Mouse (Mus musculus) right cerebral cortex, adult 18-20 months (tissue): ENCODE data around the gene Blcap.

Experiments
- DNase-seq: peaks from one replicate; pipeline ENCODE4 v3.0.0; 2022; ENCODE audit warnings: mixed read lengths

The Blcap gene

DNA sequence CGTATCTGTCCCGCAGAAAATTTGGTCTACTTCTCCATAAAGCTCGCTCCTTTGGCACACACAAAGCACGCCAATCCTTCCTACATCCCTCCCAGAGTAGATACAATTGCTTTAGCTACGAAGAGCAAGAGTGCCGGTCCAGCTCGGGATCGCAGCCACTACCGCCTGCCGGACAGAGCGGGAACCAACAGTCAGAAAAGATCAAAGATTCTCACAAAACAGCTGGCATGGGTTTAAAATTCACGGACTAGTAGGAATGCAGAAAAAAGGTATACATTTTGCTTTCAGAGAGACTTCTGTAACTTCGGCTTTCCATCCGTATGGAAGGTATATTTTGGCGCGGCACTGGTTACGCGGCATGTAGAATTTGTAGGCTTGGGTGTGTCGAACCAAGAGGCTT is 11.6 kb downstream of the Blcap start:
- no peak for DNase-seq

DNA sequence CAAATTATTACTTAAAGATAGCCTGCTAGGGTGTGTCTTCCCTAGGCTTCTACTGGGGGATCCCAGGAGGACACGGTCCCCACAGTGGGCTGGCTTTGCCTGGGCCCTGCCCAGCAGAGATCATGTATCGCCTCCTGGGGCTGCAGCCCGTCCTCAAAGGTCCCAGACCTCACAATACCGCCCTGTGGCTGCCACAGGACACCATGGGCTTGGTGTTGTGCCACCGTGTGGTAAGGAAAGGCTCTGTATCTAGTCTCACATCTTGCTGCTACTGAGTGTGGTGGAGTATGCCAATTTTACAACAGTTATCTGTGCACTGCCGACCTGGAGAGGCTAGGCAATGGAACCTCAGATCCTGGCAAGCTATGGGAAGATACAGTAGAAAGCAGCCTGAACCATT is 12.6 kb downstream of the Blcap start:
- DNase-seq = no peak

DNA sequence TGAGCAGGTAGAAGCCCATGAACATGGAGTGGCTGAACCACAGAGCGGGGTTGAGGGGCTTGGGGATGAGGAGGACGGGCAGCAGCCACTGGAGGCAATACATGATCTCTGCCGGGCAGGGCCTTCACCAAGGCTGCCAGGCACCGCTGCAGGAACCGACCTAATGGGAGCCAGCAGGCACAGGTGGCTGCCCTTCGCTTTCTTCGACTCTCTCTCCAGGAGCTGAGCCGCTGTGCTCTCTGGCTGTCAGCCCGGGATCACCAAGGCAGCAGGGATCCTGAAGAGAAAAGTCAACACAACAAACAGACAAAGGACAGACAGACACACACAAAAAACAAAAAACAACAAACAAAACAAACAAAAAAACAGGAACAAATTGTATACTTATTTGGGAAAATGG is 13.0 kb downstream of the Blcap start:
- DNase-seq = no peak

DNA sequence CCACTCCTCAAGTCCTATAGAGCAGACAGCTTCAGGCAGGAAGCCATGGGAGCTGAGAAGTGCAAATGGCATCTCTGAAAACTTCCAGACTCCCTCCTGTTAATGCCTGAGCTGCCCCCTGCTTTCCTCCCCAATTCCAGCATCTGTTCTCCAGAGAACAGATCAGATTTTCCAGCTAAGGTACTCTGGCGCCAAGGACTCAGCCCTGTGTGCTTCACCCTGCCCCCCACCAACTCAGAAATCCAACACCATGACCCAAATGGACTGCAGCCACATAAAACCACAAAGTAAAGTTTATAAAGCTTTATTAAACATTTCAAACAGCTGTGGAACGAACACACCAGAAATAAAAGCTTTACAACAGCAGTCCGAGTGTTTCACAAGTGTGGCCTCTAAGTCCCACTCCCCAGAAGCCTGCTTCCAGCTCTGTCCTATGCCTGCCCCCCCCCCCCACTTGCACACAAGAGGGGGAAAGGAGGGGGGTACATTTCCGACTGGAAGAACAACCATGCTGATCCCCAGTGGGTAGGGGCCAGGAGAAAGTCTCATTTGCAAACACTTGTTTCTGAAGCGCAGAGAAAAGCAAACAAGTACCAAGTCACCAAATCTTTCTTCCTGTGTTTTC is 14.9 kb downstream of the Blcap start:
- no peak for DNase-seq

DNA sequence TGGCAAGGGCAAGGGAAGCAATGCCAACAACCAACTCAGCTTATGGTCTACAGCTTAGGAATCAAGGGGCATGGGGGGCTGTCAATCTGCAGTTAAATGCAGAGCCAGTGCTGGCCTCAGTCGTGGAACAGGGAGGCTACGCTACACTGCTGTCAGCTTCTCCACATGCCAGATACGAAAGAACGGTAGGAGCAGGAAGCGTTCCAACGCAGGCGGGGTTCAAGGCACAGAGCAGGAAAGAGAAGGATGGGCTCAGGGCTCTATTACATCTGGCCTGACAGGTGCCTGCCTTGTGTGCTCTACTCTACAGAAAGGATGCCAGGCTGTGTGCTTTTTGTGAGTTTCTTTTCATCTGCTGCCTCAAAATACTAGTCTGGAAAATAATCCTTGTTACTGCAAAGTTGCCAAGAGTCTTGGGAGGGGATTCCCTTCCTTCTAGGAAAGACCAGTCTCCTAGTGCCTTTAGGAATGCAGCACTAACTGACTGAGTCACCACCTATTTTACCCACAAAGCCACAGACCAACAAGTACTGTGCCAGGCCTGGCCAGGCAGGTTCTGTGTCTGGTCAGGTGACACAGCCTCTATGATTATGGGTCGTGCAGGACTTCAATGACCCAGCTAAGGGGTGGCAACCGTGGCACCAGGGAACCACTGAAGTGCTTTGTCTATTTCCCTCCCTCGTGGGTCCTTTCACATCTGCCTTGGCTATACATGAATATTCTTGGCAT is 18.8 kb downstream of the Blcap start:
- no peak for DNase-seq

DNA sequence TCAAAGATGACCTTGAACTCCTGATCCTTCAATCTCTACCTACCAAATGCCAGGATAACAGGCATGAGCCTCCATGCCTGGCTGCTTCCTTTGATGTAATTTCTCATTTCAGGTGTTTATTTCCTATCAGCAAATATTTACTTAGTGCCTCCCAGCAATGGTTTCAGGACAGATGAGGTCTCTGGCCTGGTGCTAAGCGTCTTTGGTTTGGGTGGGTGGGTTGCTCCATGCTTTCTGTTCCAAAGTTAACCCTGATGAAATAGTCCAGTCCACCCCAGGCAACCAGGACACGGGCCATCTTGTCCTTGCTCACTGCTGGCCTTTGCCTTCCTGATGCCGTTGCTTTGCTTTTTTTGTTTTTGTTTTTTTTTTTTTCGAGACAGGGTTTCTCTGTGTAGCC is 20.8 kb downstream of the Blcap start:
- DNase-seq = no peak

DNA sequence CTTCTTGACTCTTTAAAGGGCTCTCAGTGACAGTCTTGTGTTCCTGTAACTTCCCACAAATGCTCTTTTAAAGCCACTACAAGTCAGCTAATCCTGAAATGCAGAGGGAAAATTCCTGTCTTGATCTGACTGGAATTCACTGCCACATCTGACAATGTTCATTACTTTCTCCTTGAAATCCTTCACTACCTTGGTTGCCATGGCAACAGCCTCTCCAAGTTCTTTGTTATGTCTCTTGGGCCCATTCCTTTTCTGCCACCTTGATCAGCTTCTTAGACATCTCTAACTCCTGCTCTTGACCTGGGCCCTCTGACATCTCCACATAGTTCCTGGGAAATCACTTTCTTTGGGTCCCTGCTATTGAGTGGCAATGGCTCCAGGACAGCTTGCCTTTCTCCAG is 24.4 kb downstream of the Blcap start:
- no peak for DNase-seq

DNA sequence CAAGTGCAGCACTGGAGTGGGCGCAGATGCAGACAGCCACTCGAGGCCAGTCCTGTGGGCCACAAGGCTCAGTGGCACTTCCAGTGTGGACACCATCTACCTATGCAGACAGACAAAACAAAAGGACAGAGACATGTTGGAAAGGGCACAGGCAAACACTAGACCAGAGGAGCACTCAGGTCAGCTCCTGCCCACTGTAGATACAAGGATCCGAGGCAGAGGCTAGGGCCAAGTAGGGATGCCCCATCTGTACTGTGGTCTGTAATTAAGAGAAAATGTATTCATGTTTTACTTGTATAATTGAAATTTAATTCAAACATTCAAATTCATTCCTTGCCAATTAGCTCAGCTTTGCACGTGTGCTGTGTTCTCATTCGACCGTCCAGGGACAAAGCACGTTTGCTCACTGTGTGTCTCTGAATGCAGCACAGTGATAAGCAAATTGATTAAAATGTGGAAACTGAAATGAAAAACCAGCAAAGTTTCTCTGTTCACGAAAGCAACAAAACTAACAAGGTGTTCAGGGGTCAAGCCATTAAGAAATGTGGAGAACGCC is 26.7 kb downstream of the Blcap start:
- no peak for DNase-seq

DNA sequence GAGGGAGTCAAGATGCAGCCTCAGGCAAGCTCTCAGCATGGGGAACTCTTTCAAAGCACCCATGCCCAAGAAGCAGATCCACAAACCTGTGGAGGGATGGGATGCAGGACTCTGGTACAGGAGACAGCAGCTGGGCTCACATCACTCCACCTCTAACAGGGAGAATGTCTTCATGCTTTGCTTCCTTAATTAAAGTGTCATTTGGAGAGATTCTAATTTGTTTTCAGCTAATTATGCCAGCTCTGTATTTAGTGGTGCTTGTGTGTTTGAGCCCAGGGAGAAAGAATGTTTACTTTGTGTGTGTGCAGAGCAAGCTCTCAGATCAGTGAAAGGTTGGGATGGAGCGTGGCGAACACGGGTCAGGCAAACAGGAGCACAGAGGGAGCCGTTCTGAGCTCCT is 28.7 kb downstream of the Blcap start:
- no peak for DNase-seq

DNA sequence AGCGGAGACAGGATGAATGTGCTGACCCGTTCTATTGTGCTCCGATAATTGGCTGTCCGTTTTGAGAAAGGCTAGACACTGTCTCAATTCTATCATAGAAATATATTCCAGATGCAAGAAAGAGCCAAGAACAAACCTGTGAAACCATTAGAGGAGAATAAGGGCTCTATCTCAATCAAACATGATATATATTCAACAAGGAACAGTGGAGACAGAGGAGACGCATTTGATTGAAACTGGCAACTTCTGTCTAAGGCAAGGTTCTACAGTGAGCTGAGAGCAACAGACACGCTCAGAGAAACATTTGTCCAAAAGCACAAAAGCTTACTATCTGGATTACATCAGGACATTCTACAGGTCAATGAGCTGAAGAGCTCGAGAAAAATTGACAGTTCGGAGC is 29.4 kb downstream of the Blcap start:
- no peak for DNase-seq

DNA sequence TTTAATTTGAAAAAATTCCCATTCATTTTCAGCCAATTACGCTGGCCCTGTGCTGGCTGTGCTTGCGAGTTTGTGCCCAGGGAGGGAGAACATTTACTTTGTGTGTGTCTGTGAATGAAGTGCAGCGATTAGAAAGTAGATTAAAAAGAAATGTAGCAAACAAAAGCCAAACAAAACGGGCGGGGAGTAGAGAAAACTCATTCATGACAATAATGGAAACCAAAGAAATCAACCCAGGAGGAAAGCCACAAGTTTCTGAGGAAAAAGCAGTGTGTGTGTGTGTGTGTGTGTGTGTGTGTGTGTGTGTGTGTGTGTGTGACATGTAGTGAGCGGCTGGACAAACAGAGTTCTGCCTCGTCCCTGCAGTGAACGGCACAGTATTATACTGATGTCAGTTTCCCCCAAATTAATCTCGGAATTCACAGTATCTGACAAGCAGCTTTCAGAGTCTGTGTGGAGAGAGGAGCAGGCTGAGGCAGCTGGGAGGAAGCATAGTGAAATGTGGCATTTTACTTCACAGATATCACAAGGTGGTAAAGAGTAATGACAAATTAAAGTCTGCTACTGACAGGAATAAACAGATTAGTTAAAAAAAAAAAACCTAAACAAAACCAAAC is 30.0 kb downstream of the Blcap start:
- DNase-seq = no peak

DNA sequence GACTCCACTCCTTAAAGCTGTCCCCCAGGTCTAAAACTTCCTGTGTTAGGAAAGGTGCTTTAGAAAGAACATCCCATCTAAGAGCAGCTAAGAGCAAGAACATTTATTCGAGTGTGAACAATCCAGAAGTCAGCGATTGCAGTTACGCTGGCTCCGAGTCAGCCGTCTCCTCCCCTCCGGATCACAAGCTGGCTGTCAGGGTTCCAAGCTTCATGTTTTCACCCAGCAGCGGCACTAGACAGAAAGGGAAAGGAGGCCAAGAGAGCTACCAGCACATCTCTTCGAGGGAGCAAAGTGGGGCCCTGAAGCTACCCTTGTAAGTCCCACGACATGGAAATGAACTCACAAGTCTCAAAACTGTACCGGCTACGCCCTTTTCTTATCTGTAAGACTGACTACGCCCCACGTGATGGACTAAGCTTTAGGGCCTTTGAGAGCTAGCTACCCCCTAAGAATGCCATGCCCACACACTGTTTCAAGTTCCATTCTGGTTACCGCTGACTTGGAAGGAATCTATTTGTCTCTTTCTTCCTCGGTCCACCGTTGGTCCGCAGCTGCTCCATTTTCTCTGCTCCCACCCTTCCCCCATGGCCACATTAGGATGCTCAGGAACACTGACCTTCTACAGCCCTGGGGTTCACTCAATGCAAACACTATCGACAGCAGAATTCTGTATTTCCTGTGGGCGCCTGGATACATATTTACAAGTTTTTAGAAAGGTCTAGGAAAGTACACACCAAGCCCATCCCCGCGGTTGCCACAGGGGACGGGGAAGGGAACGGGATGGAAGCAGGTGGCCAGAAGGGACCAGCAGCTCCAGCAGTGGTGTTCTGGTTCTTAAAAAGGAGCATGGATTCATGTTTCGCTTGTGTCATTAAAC is 30.8 kb downstream of the Blcap start:
- peak; percentile 77 for DNase-seq

DNA sequence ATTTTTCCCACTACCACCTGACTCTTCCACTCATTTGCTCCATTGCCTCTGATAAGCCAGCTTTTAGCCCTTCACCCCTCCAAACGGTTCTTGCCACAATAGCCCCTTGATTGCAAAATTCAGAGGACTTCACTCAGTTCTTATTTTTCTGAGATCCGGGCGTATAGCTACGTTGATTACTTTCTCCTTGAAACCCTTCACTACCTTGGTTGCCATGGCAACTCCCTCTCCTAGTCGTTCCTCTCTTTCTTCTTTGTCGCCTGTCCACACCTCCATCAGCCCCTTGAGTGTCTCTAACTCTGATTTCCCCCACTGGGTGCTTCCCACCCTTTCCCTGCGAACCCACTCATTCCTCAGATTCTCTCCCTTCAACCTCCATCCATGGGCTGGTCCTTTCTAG is 34.0 kb downstream of the Blcap start:
- DNase-seq = peak; percentile 40

DNA sequence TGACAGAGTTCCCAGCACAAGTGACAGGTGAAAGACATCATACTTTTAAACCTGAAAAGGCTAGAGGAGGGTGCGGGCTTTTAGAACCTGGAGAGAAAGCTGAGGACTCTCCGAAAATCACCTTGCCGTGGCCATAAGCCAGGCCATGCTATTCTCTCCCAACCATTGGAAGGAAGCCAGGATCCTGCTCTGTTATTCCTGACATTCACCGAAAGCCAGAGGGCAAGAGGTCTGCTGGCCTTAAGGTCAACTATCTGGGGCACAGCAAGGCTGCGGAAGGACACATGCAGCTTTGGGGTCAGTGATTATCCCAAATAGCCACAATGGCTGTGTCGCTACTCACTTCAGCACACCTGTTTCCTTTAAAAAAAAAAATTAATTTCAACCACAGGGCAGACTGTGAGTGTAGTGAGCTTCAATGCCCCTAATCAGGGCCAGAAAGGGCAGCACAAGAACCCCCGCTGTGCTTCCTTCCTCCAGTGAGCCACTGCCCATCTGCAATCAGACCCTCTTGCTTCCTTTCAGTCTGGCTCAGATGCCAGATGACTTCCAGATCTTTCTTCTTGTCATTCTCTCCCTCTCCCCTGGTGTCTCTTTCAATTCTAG is 34.5 kb downstream of the Blcap start:
- DNase-seq = no peak

DNA sequence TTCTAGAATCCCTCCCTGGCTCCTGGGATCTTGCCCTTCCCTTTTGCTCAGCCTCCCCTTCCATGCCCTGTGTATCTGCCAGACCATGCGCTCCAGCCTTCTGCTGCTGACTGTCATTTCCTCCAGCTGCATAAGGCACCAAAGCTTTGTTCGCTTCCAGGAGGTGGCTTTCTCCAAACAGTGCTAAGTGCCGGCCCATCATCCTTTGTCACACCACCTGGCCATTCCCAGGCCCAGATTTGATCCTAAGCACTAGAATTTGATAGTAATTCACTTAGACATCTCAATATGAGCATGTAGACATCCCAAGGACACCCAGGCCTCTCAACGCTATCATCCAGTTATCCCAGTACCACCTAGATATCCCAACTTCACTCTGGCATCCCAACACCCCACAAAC is 36.9 kb downstream of the Blcap start:
- no peak for DNase-seq

DNA sequence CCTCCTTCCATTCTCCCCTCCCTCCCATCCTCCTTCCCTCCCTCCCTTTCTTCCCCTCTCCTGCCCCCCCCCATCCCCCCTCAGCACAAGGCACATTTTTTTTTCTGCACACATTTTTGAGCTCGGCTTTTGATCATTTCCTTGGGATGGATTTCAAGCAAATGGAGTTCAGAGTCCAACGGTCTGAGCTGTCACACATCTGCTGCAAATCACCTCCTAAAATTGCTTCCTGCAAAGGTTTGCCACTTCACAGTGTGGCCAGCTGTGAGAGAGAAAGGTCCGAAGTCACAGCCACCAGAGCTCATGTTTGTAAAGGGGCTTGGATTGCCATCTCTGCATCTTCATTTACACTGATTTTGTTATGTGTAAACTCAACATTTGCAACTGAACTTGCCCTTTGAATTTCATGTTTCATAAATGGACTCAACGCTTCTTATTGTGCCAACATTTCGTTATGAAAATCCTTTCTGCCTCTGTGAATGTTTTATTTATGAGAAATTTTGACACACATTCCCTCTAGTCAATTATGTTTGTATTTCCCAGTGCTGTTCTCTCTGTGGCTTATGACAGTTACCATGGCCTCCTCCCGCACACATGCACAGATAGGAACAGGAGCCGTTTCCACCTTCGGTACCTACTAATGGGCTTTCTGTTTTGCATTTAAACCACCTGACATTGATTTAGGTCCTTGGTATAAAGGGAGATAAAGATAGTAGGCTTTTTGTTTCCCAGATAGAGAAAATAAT is 39.2 kb downstream of the Blcap start:
- no peak for DNase-seq

DNA sequence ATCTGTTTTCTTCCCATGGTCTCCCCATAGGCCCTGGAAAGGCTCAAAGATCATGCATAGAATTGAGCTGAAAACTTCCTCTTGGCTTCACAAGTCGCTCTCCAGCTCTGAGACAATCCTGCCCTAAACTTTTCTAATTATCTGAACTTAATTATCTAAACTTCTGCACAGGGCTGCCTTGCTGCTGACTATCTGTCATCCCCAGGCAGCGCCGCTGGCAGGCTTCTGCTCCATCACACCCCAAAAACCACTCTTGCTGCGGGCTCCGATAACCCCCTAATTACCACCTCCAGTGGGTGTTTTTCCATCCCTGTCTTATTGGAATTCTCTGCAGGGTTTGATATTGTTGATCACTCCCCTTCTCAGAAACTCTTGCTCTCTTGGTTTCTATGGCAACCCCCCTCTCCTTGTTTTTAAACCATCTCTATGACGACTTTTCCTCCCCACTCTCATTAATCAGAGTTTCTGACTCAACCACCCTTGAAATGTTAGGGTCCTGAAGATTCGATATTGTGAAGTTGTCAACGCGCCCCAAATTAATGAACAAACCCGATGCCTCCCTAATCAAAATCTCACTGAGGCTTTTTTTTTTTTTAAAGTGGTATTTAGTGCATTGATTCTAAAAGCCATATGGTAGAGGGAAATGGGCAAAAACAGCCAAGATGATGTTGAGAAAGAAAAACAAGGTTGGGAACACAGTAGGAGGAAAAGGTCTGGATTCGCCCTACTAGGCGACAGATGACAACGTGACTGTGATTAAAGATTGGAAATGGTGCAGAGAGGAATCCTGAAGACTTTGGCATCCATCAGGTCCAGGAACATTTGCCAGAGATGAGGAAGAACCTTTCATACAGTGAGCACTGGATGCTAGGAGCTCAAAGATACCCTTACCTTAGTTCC is 40.8 kb downstream of the Blcap start:
- no peak for DNase-seq

DNA sequence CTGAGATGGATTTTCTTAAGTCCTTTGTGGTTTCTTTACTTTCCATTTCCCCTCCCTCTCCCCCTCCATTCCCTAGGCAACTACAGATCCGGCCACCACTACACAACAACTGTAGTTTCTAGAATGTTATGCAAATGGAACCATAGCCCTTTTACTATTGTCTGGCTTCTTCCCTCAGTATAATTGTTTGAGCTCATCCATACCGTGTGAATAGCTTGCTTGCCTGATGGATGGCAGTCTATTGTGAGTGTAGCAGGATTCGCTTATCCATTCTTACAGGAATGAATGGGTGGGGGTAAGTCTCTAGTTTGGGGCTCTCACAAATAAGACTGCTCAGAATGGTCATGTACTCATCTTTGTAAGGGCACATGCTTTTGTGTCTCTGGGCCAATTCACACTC is 48.5 kb downstream of the Blcap start:
- DNase-seq = no peak

DNA sequence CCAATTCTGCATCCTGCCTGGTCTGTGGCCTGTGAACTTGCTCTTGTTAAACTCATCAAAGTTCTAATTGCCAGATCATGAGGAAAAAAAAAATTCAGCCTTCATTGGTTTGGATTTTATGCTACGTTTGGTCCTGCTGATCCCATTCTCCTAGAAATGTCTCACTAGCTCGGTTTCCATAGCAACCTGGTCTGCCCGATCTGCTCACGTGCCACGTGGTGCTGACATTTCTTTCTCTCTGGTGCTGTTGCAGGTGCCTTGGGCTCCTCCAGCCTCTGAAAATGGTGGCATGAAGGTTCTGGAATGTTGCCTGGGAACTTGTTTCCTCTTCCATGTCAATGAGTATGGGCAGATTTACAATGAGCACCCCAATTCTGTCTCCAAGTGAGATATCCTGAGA is 50.6 kb downstream of the Blcap start:
- peak; percentile 48 for DNase-seq

DNA sequence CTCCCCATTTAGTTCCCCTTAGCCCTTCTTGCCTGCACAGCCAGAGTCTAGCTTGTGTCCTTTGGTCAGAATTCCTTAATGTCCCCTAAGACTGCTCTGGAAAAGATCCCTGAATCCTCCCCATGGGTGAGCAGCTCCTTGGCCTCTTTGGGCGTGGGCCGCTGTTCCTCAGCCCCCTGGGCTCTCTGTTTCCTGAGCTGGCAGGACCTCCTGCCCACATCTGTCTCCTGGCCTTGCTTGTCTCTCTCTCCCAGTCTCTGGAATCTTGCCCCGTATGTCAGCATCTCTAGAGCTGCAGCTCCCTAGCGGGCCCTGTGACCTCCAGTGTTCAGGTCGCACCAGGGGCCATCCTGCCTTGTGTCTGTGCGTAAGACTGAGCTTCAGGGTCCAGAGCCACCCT is 51.6 kb downstream of the Blcap start:
- DNase-seq = no peak

DNA sequence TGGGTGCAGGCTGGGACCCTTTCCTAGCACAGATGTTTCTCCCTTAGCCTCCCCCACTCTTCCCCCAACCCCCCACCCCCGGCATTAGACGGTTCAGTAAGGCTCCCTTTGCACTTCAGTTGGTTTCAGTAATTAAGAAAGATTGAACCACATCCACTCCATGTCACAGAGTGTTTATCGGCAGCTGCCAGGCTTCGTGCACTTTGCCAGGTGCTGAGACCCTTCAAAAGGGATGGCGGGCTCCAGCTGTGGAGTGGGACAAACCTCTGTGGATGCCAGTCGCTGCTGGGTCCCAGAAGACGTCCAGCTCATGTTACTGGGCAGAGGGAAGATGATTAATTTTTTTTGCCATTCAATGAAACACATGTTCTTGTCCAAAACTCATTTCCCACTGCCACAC is 52.6 kb downstream of the Blcap start:
- no peak for DNase-seq
